Mouse (Mus musculus) lung, postnatal 0 days (tissue): Measurements from ENCODE around the gene Nadsyn1. TPM values are rescaled to one million over a fixed set of nuclear protein-coding genes. Genes with fewer than 3 reads are reported as not detected.

Source experiments
- ATAC-seq: fragments of 200-750 bp; cut with Nextera tagmentation; 2 replicates; pipeline ENCODE4 v1.8.0; 2017; ENCODE audit warnings: moderate library complexity
- DNase-seq: peaks from one replicate; pipeline ENCODE4 v3.0.0-alpha.2; 2016; ENCODE audit warnings: low spot score
- H3K27ac ChIP-seq: fragments of 300-500 bp; sonication (generic); 2 replicates; pipeline ENCODE4 v1.5.1; 2014; ENCODE audit warnings: antibody characterized with exemption, mild to moderate bottlenecking, low read length, mixed read lengths
- H3K27me3 ChIP-seq: fragments of 300-500 bp; sonication (generic); replicated peaks from 2 replicates; pipeline ENCODE4 v1.6.1; 2014; ENCODE audit warnings: low read length, mixed read lengths; ENCODE audit not compliant: insufficient read depth
- H3K36me3 ChIP-seq: fragments of 300-500 bp; sonication (generic); 2 replicates; pipeline ENCODE4 v1.6.1; 2014; ENCODE audit warnings: low read length, mixed read lengths; ENCODE audit not compliant: insufficient read depth
- H3K4me1 ChIP-seq: fragments of 300-500 bp; sonication (generic); 2 replicates; pipeline ENCODE4 v1.6.1; 2014; ENCODE audit warnings: antibody characterized with exemption, low read depth, low read length, mixed read lengths; ENCODE audit not compliant: insufficient read depth
- H3K4me2 ChIP-seq: fragments of 300-500 bp; sonication (generic); replicated peaks from 2 replicates; pipeline ENCODE4 v1.6.1; 2014; ENCODE audit warnings: low read depth, mild to moderate bottlenecking, low read length, moderate library complexity, mixed read lengths
- H3K4me3 ChIP-seq: fragments of 300-500 bp; sonication (generic); 2 replicates; pipeline ENCODE4 v1.5.1; 2014; ENCODE audit warnings: low read depth, low read length
- H3K9ac ChIP-seq: fragments of 300-500 bp; sonication (generic); replicated peaks from 2 replicates; pipeline ENCODE4 v1.6.1; 2014; ENCODE audit warnings: low read depth, mild to moderate bottlenecking
- H3K9me3 ChIP-seq: fragments of 300-500 bp; sonication (generic); 2 replicates; pipeline ENCODE4 v1.6.1; 2016; ENCODE audit warnings: low read length, mixed read lengths
- CTCF ChIP-seq: IDR thresholded peaks from 2 replicates; pipeline ENCODE4 v1.5.1; 2016; ENCODE audit warnings: antibody characterized with exemption, mild to moderate bottlenecking
- EP300 ChIP-seq: IDR thresholded peaks from 2 replicates; pipeline ENCODE4 v1.6.1; 2016; ENCODE audit warnings: antibody characterized with exemption, mild to moderate bottlenecking, control low read depth
- WGBS: fragments of 180-500 bp; shearing (Covaris S2); extraction: QIAGEN DNeasy Blood & Tissue Kit; methylation state at CpG from one replicate; pipeline ENCODE4 v1.1.7; 2014; 5-methylcytosine and 5-hydroxymethylcytosine counted together
- microRNA-seq: library from miRNA; unstranded; fragments of <30 nt; microRNA quantifications from one replicate; pipeline ENCODE4, GENCODE M21; 2016
- polyA plus RNA-seq: library from polyadenylated mRNA; unstranded; fragments of >200 nt; fragmentation: Nextera tagmentation; extraction: Ambion mirVana; gene quantifications from 2 replicates; pipeline ENCODE4 v1.2.1, GENCODE M21; 2015

Gene Nadsyn1
- polyA plus RNA-seq, 1 experiment from 2014 or later, result 5.2 TPM

- 77% methylated on average over 3 of the region's 3 CpGs for WGBS
- no peaks in the 10 kb centered on the region; the same call in 1 of the 2 replicates for H3K27me3 ChIP-seq
- peaks cover 8% of the 10 kb centered on the region; the same call in 1 of the 2 replicates for H3K4me1 ChIP-seq
- no peak overlapping the region for H3K9ac ChIP-seq
- no peak for ATAC-seq
- DNase-seq, result no peak
- no peak overlapping the region for H3K4me3 ChIP-seq
- no peak overlapping the region for H3K4me2 ChIP-seq
- no peaks in the 10 kb centered on the region for H3K36me3 ChIP-seq
- TF ChIP-seq EP300, result no peak
- TF ChIP-seq CTCF, result no peak
- H3K27ac ChIP-seq, result no peak overlapping the region
- no peaks in the 10 kb centered on the region for H3K9me3 ChIP-seq
These were observed 70.0 kb downstream of the Nadsyn1 start for GRCm38 (mm10) chr7:143752606-143753005.

GRCm38 (mm10) chr7:143752056-143752455 lies 70.6 kb downstream of the Nadsyn1 start:
- H3K4me1 ChIP-seq, result peaks cover 8% of the 10 kb centered on the region; the same call in 1 of the 2 replicates
- H3K9ac ChIP-seq, result no peak overlapping the region
- H3K4me2 ChIP-seq, result no peak overlapping the region
- DNase-seq, result no peak
- no peak for TF ChIP-seq EP300
- no peak for TF ChIP-seq CTCF
- H3K27ac ChIP-seq, result no peak overlapping the region
- no peak overlapping the region for H3K4me3 ChIP-seq
- WGBS, result 62% methylated on average over 4 of the region's 4 CpGs
- no peak for ATAC-seq
- no peaks in the 10 kb centered on the region; the same call in 1 of the 2 replicates for H3K27me3 ChIP-seq
- no peaks in the 10 kb centered on the region for H3K36me3 ChIP-seq
- H3K9me3 ChIP-seq, result no peaks in the 10 kb centered on the region

- TF ChIP-seq EP300, result no peak
- H3K4me3 ChIP-seq, result no peak overlapping the region
- H3K4me1 ChIP-seq, result peaks cover 3% of the 10 kb centered on the region; the same call in 1 of the 2 replicates
- H3K9me3 ChIP-seq, result no peaks in the 10 kb centered on the region
- no peak overlapping the region for H3K9ac ChIP-seq
- H3K27ac ChIP-seq, result no peak overlapping the region
- H3K27me3 ChIP-seq, result no peaks in the 10 kb centered on the region; the same call in 1 of the 2 replicates
- DNase-seq, result peak; percentile 39
- no peak overlapping the region for H3K4me2 ChIP-seq
- WGBS, result 70% methylated on average over 1 of the region's 1 CpGs
- ATAC-seq, result no peak
- no peaks in the 10 kb centered on the region for H3K36me3 ChIP-seq
These were observed 71.3 kb downstream of the Nadsyn1 start for GRCm38 (mm10) chr7:143751380-143751779.

GRCm38 (mm10) chr7:143749045-143749444 lies 73.6 kb downstream of the Nadsyn1 start:
- Histone ChIP-seq H3K4me2 (no peak overlapping the region), H3K4me3 (no peak overlapping the region), H3K9me3 (no peaks in the 10 kb centered on the region), H3K36me3 (no peaks in the 10 kb centered on the region), H3K27ac (no peak overlapping the region), H3K27me3 (no peaks in the 10 kb centered on the region), H3K9ac (no peak overlapping the region), H3K4me1 (peaks cover 2% of the 10 kb centered on the region; the same call in 1 of the 2 replicates)
- TF ChIP-seq EP300 (no peak), CTCF (no peak)
- no peak for DNase-seq
- WGBS, result 49% methylated on average over 3 of the region's 3 CpGs
- no peak for ATAC-seq

- Histone ChIP-seq H3K27ac (no peak overlapping the region), H3K4me1 (peaks cover 2% of the 10 kb centered on the region; the same call in 1 of the 2 replicates), H3K4me3 (no peak overlapping the region), H3K9ac (no peak overlapping the region), H3K4me2 (peak overlapping the region; percentile 39), H3K27me3 (no peaks in the 10 kb centered on the region), H3K9me3 (no peaks in the 10 kb centered on the region), H3K36me3 (no peaks in the 10 kb centered on the region)
- TF ChIP-seq CTCF (peak; percentile 96), EP300 (no peak)
- ATAC-seq (peak; percentile 92), DNase-seq (peak; percentile 95)
- 5% methylated on average over 16 of the region's 16 CpGs for WGBS
These were observed 74.4 kb downstream of the Nadsyn1 start for GRCm38 (mm10) chr7:143748041-143748868.

Small RNA genes lying within 50 kb of the gene (microRNA-seq; reads per million reads assigned to microRNA genes)
- not detected for gene Gm22064

Other genes with a start within 250 kb of the Nadsyn1 start
- 24.4 and 26.4 TPM in 2 replicates for gene Cars, start 222.8 kb downstream of the Nadsyn1 start, polyA plus RNA-seq
- gene Tnfrsf26, start 194.1 kb downstream of the Nadsyn1 start, polyA plus RNA-seq, result 1.0 and 1.2 TPM in 2 replicates
- 4.6 and 5.3 TPM in 2 replicates for gene Tnfrsf22, start 173.2 kb downstream of the Nadsyn1 start, polyA plus RNA-seq
- 2.2 and 3.0 TPM in 2 replicates for gene Tnfrsf23, start 137.0 kb downstream of the Nadsyn1 start, polyA plus RNA-seq
- 47.6 and 56.8 TPM in 2 replicates for gene Osbpl5, start 65.9 kb downstream of the Nadsyn1 start, polyA plus RNA-seq
- not detected in 2 replicates for gene Mrgprg, start 55.9 kb downstream of the Nadsyn1 start, polyA plus RNA-seq
- gene Mrgpre, start 38.3 kb downstream of the Nadsyn1 start, polyA plus RNA-seq, result 0.67 and 0.72 TPM in 2 replicates
- gene Dhcr7, start 296 bp upstream of the Nadsyn1 start, polyA plus RNA-seq, result 9.7 and 10.8 TPM in 2 replicates
- not detected in 2 replicates for gene Gm498, start 44.0 kb upstream of the Nadsyn1 start, polyA plus RNA-seq
- 0.76 and 1.2 TPM in 2 replicates for gene Shank2, start 179.1 kb upstream of the Nadsyn1 start, polyA plus RNA-seq